Mouse (Mus musculus): ENCODE measurements around the gene Mgam.
A peak's percentile ranks its signal among the peaks of the same experiment; 100 is the strongest.
"Not testable (repeated sequence)": the region's sequence is repeated elsewhere in the genome, so short reads cannot be mapped to it uniquely, and the experiment has no call there.

Gene Mgam

GRCm38 (mm10) chr6:40628406-40629000 is at the start of gene Mgam:
Mgam (plus strand) TSS chr6:40628831.
- no peak for DNase-seq

GRCm38 (mm10) chr6:40584336-40584735 is 44.3 kb upstream of the Mgam start:
- DNase-seq, result no peak

DNA sequence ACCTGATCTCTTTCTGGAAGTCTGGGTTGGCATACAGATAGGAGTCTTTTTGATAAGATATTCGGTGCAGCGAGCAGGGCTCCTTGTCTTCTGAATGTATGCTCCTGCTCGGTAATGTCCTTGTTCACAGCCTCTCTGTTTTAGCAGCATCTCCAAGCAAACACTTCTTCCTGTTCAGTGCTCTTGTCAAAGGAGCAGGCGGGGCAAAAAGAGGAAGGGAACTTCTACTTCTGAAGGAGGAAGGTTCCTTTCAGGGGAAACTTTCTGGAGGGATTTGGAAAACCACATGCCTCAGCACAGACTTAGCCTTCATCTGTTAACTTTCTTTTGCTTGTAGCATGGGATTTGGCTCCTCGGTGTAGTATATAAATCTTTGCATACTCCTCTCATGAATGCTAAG is 43.0 kb upstream of the Mgam start, which contains the start of gene Clec5a:
Gene Clec5a, minus strand, starts transcription at position 177 of the 400 bp plus-strand sequence.
- no peak for DNase-seq

DNA sequence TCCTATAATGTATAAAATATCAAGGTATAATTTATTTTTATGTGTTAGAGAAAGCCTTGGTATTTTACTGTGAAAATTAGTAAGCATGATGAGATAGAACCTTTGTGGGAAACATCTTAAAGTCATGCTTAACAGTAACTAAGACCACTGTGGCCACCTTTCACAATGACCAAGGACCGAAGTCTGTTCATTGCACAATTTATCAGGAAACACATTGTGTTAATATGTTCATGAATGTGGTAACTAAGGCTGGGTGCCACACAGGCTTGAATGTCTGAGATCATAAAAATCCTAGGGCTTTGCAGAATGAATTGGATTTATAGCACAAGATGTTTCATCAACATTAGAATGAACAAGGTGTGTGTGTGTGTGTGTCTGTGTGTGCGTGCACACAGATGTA is 40.3 kb upstream of the Mgam start:
- no peak for DNase-seq

- no peak for DNase-seq
These were observed 33.7 kb upstream of the Mgam start for GRCm38 (mm10) chr6:40594804-40595550.

DNA sequence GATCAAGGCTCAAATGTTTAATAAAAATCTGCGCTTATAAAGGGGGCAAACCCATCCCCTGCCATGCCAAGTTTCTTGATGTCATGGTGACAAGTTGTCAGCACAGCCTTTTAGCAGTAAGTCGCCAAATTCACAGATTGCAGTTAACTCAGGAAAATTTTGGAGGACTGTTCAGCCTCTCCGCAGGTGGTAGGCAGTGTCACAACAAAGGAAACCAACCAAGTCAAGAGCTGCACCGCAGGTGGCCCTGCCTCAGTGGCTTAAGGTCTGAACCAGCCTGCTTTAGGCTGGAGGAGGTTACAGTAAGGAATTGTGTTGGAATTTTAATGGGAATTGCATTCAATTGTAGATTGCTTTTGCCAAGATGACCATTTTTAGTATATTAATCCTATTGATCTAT is 30.1 kb upstream of the Mgam start:
- not testable (repeated sequence) for DNase-seq

- DNase-seq, result no peak
These were observed 21.2 kb upstream of the Mgam start for GRCm38 (mm10) chr6:40607431-40607830.

GRCm38 (mm10) chr6:40610244-40610643 is 18.4 kb upstream of the Mgam start:
- DNase-seq, result no peak

DNA sequence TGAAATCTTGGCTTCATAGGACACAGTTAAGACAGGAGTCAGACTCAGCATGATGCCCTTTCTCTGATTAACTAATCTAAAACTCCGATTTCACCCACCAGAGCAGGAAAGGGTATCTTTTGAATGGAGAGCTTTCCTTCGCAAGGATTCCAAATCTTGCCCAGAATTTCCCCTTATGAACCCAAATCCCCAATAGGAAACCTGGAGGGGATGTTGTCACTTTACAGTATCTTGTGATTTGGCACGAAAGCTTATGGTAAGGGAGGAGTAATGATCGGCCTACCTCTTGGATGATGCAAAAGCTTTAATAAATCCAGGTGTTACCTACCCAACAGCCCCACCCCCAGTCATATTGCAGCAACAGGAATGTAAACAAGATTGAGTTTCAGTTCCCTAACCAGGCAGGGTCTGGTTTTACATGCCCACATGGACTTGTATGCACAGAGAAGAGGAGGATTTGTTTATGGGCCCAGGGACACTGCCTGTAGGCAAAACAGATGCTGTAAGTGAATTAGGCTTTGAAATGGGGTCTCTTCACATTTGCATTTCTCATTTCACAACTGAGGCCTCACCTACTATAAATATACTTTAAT is 15.3 kb upstream of the Mgam start, which contains the start of gene Tas2r138:
Gene Tas2r138, minus strand, starts transcription at position 51 of the 593 bp plus-strand sequence.
- DNase-seq, result no peak

DNA sequence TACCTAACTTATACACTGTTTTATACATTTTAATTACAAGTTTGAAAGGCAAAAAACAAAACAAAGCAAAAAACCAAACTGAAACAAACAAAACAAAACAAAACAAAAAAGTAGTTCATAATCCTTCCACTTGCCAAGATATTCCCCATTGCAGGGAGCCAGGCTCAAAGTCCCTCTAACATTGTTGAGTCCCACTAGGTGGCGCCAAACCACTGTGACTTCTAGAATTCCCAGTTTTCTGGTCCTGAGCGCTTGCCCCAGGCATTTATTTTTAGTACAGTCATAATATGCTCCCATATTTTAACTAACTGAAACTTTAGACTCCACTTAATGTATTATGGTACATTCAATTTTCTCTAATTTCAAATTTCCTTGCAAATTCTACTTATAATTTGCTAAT is 10.7 kb upstream of the Mgam start:
- peak; percentile 25 for DNase-seq

DNA sequence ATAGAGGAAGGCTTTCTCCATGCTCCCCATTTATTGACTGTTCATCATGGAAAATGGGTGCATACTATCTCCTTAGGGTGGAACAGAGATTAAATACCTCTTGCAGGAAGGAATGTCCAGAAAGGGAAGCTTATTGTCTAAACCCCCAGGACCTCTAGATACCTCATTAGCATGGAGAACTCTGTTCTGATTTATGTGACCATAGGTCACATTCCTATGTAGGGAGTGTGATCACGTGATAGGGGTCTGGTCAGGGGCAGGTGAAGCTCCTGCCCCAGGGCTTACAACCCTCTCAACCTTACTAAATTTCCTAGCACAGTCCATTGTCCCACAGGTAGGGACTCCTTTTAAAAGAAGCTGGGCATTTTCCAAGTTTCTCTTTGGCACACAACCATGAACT is 2.5 kb upstream of the Mgam start:
- DNase-seq, result no peak

GRCm38 (mm10) chr6:40634640-40635071 is 6.0 kb downstream of the Mgam start:
- DNase-seq, result no peak

DNA sequence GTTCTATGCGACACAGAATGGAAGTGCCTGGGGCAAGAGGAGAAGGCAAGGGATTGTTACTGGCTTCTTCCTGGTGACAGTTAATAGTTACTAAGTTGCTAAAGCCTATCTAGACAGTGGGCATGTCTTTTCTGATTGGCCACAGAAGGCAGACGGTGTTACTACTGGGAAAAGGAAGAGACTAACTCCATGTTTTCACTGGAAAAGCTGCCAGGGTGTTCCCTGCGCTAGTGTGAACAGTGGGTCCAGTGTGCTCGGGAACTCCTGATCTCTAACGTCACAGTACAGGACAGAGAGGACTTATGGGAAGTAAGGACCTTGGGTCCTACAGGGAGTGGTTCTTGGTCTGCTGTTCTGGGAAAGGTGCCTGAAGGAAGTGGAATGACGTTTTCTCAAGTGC is 6.9 kb downstream of the Mgam start:
- DNase-seq, result no peak

- no peak for DNase-seq
These were observed 9.1 kb downstream of the Mgam start for GRCm38 (mm10) chr6:40637755-40638154.

DNA sequence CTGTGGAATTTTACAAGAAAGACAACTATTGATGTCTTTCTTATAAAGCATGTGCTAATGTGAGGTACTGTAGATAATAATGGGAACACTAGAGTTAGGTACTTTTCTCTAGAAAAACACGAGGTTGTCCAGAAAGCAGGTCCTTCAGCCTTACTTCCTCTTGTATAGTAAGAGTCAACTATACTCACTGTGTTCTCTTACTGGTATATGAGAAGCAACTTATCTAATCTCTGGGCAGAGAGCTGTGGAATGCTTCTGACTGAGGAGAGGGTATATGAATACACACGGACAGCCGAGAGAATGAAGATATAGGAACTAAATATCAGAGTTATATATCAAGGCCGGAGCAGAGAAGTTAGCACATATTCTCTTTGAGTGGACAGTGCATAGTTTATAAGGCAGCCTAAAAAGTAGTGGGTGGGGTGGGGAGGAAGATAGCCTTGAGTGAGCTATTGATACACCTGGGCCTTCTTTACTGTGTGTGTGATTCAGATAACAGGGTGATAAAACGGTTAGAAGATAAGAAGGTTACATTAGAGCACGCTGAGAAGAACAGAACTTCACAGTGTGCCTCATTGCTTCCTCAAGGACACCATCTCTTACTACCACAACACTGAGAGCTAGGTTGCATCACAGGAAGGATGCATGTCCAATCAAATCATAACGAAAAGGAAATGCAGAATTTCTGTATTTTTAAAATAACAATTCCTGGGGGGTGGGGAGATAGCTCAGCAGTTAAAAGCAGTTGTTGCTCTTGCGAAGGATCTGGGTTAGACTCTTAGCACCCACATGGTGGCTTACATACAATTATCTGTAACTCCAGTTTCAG is 12.3 kb downstream of the Mgam start:
- no peak for DNase-seq

DNA sequence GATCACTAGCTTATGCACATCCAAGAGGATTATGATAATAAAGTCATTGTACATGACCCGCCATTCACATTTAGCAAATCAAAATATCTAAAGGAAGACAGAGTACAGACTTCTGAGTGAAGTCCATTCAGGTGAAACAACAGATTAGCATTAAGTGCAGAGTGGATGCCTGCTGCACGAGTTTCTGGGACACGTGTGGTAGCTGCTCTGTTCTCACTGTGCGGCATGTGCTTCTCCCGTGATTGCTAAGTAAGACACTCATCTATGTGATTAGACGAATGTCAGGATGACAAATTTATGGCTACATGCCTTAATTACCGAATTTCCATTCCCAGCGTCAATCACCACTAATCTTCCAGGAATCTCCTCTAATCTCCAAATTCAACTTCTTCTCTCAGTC is 17.1 kb downstream of the Mgam start:
- no peak for DNase-seq

DNA sequence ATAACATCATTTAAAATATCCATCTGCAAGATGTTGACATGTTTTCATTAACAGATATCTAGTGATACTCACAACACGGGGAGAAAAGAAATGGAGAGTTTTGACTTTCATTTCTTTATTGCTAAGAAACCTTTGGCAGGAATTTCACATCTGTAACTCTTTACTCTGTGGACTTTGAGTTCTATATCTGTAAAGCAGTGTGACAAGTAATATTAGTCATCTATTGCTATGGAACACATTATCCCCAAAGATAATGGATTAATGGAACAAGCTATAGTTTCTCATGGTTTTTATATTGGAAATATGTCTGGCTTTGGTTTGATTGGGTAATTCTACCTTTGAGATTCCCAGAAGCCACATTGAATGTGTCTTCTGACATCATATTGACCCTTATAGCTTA is 22.3 kb downstream of the Mgam start:
- no peak for DNase-seq

DNA sequence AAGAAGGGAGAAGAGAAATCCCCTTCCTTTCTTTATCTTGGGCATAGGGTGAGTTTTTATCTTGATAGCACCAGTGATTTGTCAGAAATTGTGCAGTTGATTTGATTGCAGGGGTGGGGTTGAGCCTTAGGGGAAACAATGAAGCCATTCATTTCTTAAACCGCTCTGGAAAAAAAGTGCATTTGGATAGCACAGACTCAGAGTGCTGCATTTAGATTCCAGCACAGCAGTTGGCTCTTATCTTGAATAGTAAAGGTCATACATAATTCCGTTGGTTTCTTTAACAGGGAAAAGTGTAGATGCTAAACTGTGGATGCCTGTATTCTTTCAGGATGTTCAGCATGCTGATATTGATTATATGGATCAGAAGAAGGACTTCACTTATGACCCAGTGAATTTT is 32.3 kb downstream of the Mgam start:
- no peak for DNase-seq

DNA sequence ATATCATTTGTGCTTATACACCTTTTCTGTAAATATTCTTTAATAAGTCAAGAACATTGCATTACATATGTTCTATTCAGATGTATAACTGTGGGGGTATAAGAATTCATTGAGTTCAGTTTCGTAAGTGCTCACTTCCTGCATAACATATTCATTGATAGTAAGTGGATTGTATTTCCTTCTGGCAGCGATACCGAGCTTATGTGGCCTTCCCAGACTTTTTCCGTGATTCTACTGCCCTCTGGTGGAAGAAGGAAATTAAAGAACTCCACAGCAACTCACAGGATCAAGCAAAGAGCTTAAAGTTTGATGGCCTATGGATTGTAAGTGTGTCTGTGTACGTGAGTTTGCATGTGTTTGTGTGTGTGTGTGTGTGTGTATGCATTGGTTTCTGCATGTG is 60.5 kb downstream of the Mgam start:
- DNase-seq, result peak; percentile 21

DNA sequence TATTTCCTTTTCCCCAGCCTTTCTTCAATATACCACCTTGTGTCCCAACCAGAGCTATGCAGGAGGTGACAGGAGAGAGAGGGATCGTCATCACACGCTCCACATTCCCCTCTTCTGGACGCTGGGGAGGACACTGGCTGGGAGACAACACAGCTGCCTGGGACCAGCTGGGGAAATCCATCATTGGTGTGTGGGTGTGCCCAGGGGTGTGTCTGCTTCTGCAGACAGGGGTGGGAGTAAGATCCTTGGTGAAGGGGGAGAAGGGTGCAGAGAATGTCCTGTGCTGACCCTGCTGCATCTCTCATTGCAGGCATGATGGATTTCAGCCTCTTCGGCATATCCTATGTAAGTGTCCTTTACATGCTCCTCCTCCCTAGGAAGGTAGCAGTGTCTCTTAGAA is 63.4 kb downstream of the Mgam start:
- DNase-seq, result not testable (repeated sequence)

DNA sequence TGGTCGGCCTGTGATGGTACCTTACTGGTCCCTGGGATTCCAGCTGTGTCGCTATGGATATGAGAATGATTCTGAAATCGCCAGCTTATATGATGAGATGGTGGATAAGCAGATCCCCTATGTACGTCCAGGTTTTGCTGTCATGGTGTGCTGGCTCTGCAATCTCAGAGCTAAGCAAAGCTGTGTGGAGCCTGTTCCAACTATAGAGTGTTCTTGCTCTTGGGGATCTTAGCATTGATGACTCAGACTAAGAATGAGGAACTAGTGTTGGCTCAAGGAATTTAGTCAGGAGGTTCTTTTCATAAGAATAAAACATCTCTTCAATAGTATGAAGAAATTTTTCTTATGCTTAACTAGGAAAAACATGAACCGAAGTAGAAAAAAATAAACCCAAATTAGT is 84.9 kb downstream of the Mgam start:
- not testable (repeated sequence) for DNase-seq

DNA sequence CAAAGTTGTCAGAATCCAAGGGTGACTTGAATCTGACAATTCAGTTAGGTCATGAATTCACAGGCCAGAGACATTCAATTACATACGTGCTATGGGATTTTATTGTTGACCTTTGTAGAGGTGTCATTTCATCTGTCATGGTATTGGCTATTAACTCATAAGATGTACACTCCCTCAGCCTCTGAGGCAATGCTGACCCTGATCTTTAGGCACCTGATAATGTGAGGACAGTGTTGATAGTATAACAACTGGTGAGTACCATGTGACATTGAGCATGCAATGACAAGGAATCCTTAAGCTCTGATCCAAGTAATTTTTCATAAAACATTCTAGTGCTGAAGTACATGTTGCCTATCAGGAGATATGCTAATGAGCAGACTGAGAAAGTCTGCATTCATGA is 87.1 kb downstream of the Mgam start:
- DNase-seq, result no peak

GRCm38 (mm10) chr6:40728506-40728905 is 99.9 kb downstream of the Mgam start:
- not testable (repeated sequence) for DNase-seq

All from thymus, postnatal 25 days (tissue).